In genomic region chr7:90131376-90131651, GRCm38 (mm10) we compare ENCODE assay signal across 8 mouse cellular contexts. TPM values are rescaled to one million over a fixed set of nuclear protein-coding genes. Genes with fewer than 3 reads are reported as not detected.
DNase-seq lines count a peak whose midpoint lies in the region; ATAC-seq and TF ChIP-seq lines count a peak whose summit lies in the region.

No protein-coding gene starts in this region.

- peak overlapping the region; percentile 61 for H3K4me2 ChIP-seq in kidney, postnatal 0 days (ENCODE audit: low read length)
- peak overlapping the region; percentile 45 for H3K4me2 ChIP-seq in embryonic facial prominence, embryonic 11.5 days (ENCODE audit: low read depth, low read length)
- H3K4me2 ChIP-seq in hindbrain, postnatal 0 days (ENCODE audit: low read depth, low read length), result peak overlapping the region; percentile 95
- H3K4me2 ChIP-seq in midbrain, postnatal 0 days (ENCODE audit: low read depth, low read length, poor library complexity, severe bottlenecking), result peak overlapping the region; percentile 57

- peak overlapping the region; percentile 98 for H3K4me3 ChIP-seq in kidney, postnatal 0 days (replicated peaks; ENCODE audit: low read depth, low read length)
- H3K4me3 ChIP-seq in embryonic facial prominence, embryonic 11.5 days (ENCODE audit: low read depth, low read length), result peak overlapping the region; percentile 98
- peak overlapping the region; percentile 89 for H3K4me3 ChIP-seq in hindbrain, postnatal 0 days (ENCODE audit: low read length)
- H3K4me3 ChIP-seq in midbrain, postnatal 0 days (ENCODE audit: low read depth, low read length), result peak overlapping the region; percentile 97

- DNase-seq in kidney, postnatal 0 days (ENCODE audit: low spot score), result no peak
- no peak for DNase-seq in kidney, postnatal 4 days
- no peak for DNase-seq in embryonic facial prominence, embryonic 11.5 days (ENCODE audit: low spot score)
- DNase-seq in hindbrain, postnatal 0 days (ENCODE audit: low spot score), result no peak
- no peak for DNase-seq in midbrain, postnatal 0 days (ENCODE audit: low spot score)
- no peak for DNase-seq in urinary bladder, postnatal 36 days (ENCODE audit: low spot score in 2 of 2)
- DNase-seq in thymus, postnatal 25 days, result no peak
- DNase-seq in cerebellum, adult 18-20 months, result no peak

- H3K36me3 ChIP-seq in kidney, postnatal 0 days (ENCODE audit: insufficient read depth, low read length), result no peaks in the 10 kb centered on the region
- H3K36me3 ChIP-seq in embryonic facial prominence, embryonic 11.5 days (replicated peaks; ENCODE audit: control insufficient read depth, insufficient read depth, low read depth, low read length), result no peaks in the 10 kb centered on the region
- H3K36me3 ChIP-seq in hindbrain, postnatal 0 days (ENCODE audit: insufficient read depth, low read length), result no peaks in the 10 kb centered on the region
- H3K36me3 ChIP-seq in midbrain, postnatal 0 days (ENCODE audit: insufficient read depth, low read length), result no peaks in the 10 kb centered on the region

- 0% methylated on average over 2 of the region's 2 CpGs for WGBS in kidney, postnatal 0 days
- WGBS in embryonic facial prominence, embryonic 11.5 days, result 0% methylated on average over 2 of the region's 2 CpGs
- 0% methylated on average over 2 of the region's 2 CpGs for WGBS in hindbrain, postnatal 0 days
- WGBS in midbrain, postnatal 0 days, result 0% methylated on average over 2 of the region's 2 CpGs

- H3K9ac ChIP-seq in kidney, postnatal 0 days (ENCODE audit: low read depth, low read length), result peak overlapping the region; percentile 100
- peak overlapping the region; percentile 96 for H3K9ac ChIP-seq in embryonic facial prominence, embryonic 11.5 days (replicated peaks; ENCODE audit: low read length)
- peak overlapping the region; percentile 98 for H3K9ac ChIP-seq in hindbrain, postnatal 0 days (replicated peaks; ENCODE audit: low read length)
- peak overlapping the region; percentile 94 for H3K9ac ChIP-seq in midbrain, postnatal 0 days (replicated peaks; ENCODE audit: low read length, poor library complexity, severe bottlenecking)

- no peaks in the 10 kb centered on the region for H3K27me3 ChIP-seq in kidney, postnatal 0 days (ENCODE audit: insufficient read depth, low read length)
- H3K27me3 ChIP-seq in embryonic facial prominence, embryonic 11.5 days (ENCODE audit: control insufficient read depth, insufficient read depth, low read length), result no peaks in the 10 kb centered on the region
- H3K27me3 ChIP-seq in hindbrain, postnatal 0 days (ENCODE audit: insufficient read depth, low read length), result no peaks in the 10 kb centered on the region
- H3K27me3 ChIP-seq in midbrain, postnatal 0 days (ENCODE audit: insufficient read depth, low read length), result no peaks in the 10 kb centered on the region

- no peak for TF ChIP-seq CTCF in kidney, postnatal 0 days (IDR thresholded peaks at IDR 0.05; ENCODE audit: low read depth)
- no peak for TF ChIP-seq CTCF in hindbrain, postnatal 0 days (IDR thresholded peaks at IDR 0.05; ENCODE audit: low read depth)
- TF ChIP-seq CTCF in midbrain, postnatal 0 days (IDR thresholded peaks at IDR 0.05), result no peak

- no peak for ATAC-seq in kidney, postnatal 0 days (replicated peaks; ENCODE audit: low FRiP score, low read depth)
- ATAC-seq in embryonic facial prominence, embryonic 11.5 days (replicated peaks; ENCODE audit: insufficient number of reproducible peaks, low FRiP score, low TSS enrichment, low read depth), result no peak
- ATAC-seq in hindbrain, postnatal 0 days, result no peak
- ATAC-seq in midbrain, postnatal 0 days (ENCODE audit: low FRiP score), result no peak

- H3K4me1 ChIP-seq in kidney, postnatal 0 days (replicated peaks; ENCODE audit: insufficient read depth, low read length), result 0 out of 2 replicates have a peak, but pooled peaks cover 3% of the 10 kb centered on the region
- no peaks in the 10 kb centered on the region for H3K4me1 ChIP-seq in embryonic facial prominence, embryonic 11.5 days (ENCODE audit: control insufficient read depth, insufficient read depth, low read length)
- peaks cover 7% of the 10 kb centered on the region; the same call in 1 of the 2 replicates for H3K4me1 ChIP-seq in hindbrain, postnatal 0 days (ENCODE audit: insufficient read depth, low read length)
- H3K4me1 ChIP-seq in midbrain, postnatal 0 days (ENCODE audit: insufficient read depth, low read length), result peaks cover 3% of the 10 kb centered on the region; the same call in 1 of the 2 replicates

- H3K27ac ChIP-seq in kidney, postnatal 0 days, result peak overlapping the region; percentile 96
- no peak overlapping the region for H3K27ac ChIP-seq in embryonic facial prominence, embryonic 11.5 days (replicated peaks; ENCODE audit: low read depth, low read length)
- peak overlapping the region; percentile 98; the same call in 1 of the 2 replicates for H3K27ac ChIP-seq in hindbrain, postnatal 0 days
- H3K27ac ChIP-seq in midbrain, postnatal 0 days (ENCODE audit: low read depth, low read length), result 0 out of 2 replicates have a peak overlapping the region, but pooled peaks have one; percentile 1

- no peaks in the 10 kb centered on the region for H3K9me3 ChIP-seq in kidney, postnatal 0 days (replicated peaks; ENCODE audit: low read length)
- H3K9me3 ChIP-seq in embryonic facial prominence, embryonic 11.5 days (replicated peaks; ENCODE audit: control insufficient read depth, low read length), result no peaks in the 10 kb centered on the region
- no peaks in the 10 kb centered on the region for H3K9me3 ChIP-seq in hindbrain, postnatal 0 days (ENCODE audit: low read length)
- no peaks in the 10 kb centered on the region for H3K9me3 ChIP-seq in midbrain, postnatal 0 days (ENCODE audit: low read length)

RNA-seq across cellular contexts. Expression of gene Picalm, which starts 1.3 kb away (rescaled TPM):
- 48.2 and 48.6 TPM in 2 replicates for polyA plus RNA-seq in kidney, postnatal 0 days (2015; fragmentation: Nextera tagmentation; extraction: Ambion mirVana)
- polyA plus RNA-seq in embryonic facial prominence, embryonic 11.5 days (2014; fragmentation: Nextera tagmentation; extraction: Ambion mirVana), result 31.6 and 32.1 TPM in 2 replicates
- total RNA-seq in hindbrain, postnatal 0 days (2014; rRNA removed), result 132 and 141 TPM in 2 replicates
- polyA plus RNA-seq in hindbrain, postnatal 0 days (2015; fragmentation: Nextera tagmentation; extraction: Ambion mirVana), result 22.4 and 25.2 TPM in 2 replicates
- total RNA-seq in midbrain, postnatal 0 days (2014; rRNA removed), result 173 and 215 TPM in 2 replicates
- 20.2 and 24.8 TPM in 2 replicates for polyA plus RNA-seq in midbrain, postnatal 0 days (2015; fragmentation: Nextera tagmentation; extraction: Ambion mirVana)

Comparison
In these comparisons a context has a peak if more than half of its experiments do, and no peak if none do; other contexts are left out.
1. H3K4me2 ChIP-seq: peak in every context shown above with its lines; median percentile 95 in hindbrain, postnatal 0 days; 61 in kidney, postnatal 0 days; 57 in midbrain, postnatal 0 days; 45 in embryonic facial prominence, embryonic 11.5 days.